Comparison of ENCODE assay signal across 11 mouse cellular contexts in genomic region chr5:107303350-107303861, GRCm38 (mm10). TPM values are rescaled to one million over a fixed set of nuclear protein-coding genes. Genes with fewer than 3 reads are reported as not detected.
DNase-seq lines count a peak whose midpoint lies in the region; ATAC-seq and TF ChIP-seq lines count a peak whose summit lies in the region.
"Had no signal": no experiment of that assay in that cellular context is flagged by ENCODE, and none has a peak within 500 bp of the region (broad histone marks: within the 10 kb centered on the region; RNA-seq: fewer than 3 reads in every experiment).

No protein-coding gene starts in this region.

- no peaks in the 10 kb centered on the region for H3K36me3 ChIP-seq in ES-E14 (ENCODE audit: control insufficient read depth, insufficient read depth, low read length, poor library complexity, severe bottlenecking)
- H3K36me3 ChIP-seq: forebrain, embryonic 10.5 days; limb, embryonic 15.5 days had no signal

- in situ Hi-C loops in ES-E14 (cut with MboI; ENCODE audit: low sequenced_read_pairs in 2 of 2, unreplicated experiment in 2 of 2), result loop anchor here (25.0 kb wide), 2 partner anchors 291 to 441 kb away; no protein-coding TSS in a partner anchor

- no peaks in the 10 kb centered on the region for H3K4me1 ChIP-seq in ES-E14 (ENCODE audit: control insufficient read depth in 2 of 2, insufficient read depth in 2 of 2, low read length in 2 of 2, poor library complexity in 1 of 2)

- no peaks in the 10 kb centered on the region for H3K9me3 ChIP-seq in ES-E14 (ENCODE audit: control insufficient read depth, insufficient read depth, low read depth, low read length)
- H3K9me3 ChIP-seq: forebrain, embryonic 10.5 days; limb, embryonic 15.5 days had no signal

- H3K9ac ChIP-seq in ES-E14 (ENCODE audit: insufficient read depth, low read depth, low read length, poor library complexity, severe bottlenecking), result no peak overlapping the region
- H3K9ac ChIP-seq: limb, embryonic 15.5 days had no signal

- no peak overlapping the region for H3K4me3 ChIP-seq in ES-E14 (ENCODE audit: insufficient read depth in 1 of 2, low read depth in 1 of 2, low read length in 2 of 2, poor library complexity in 1 of 2, severe bottlenecking in 1 of 2)
- no peak overlapping the region for H3K4me3 ChIP-seq in layer of hippocampus, adult 2 months
- H3K4me3 ChIP-seq: forebrain, embryonic 10.5 days; limb, embryonic 15.5 days had no signal

- ATAC-seq in megakaryocyte-erythroid progenitor cell, adult 5-6 weeks (replicated peaks; ENCODE audit: low FRiP score, low TSS enrichment, poor library complexity, severe bottlenecking), result peak; percentile 90

- peak; percentile 31 for DNase-seq in adrenal gland, postnatal 10 days
- DNase-seq in adrenal gland, adult 18-20 months (ENCODE audit: low spot score in 2 of 2), result no peak
- DNase-seq in ES-E14 (ENCODE audit: low read depth, low spot score), result no peak
- DNase-seq in induced T-regulatory cell, adult 2 months (ENCODE audit: low read depth), result peak; percentile 51
- no peak for DNase-seq in gastrocnemius, postnatal 10 days
- no peak for DNase-seq in layer of hippocampus, adult 2 months (ENCODE audit: low spot score in 2 of 2)
- no peak for DNase-seq in frontal cortex, postnatal 10 days (ENCODE audit: low spot score in 2 of 2)
- DNase-seq: adrenal gland, postnatal 36 days had no signal

- TF ChIP-seq CTCF in layer of hippocampus, adult 2 months (conservative IDR thresholded peaks at IDR 0.05), result no peak

- H3K27ac ChIP-seq in ES-E14 (ENCODE audit: insufficient read depth, low read depth, low read length, poor library complexity, severe bottlenecking), result no peak overlapping the region
- H3K27ac ChIP-seq in layer of hippocampus, adult 2 months, result no peak overlapping the region
- H3K27ac ChIP-seq: forebrain, embryonic 10.5 days; limb, embryonic 15.5 days had no signal

TF ChIP-seq in ES-E14, 5 proteins besides CTCF, POLR2A, EP300 and RAD21:
- TF ChIP-seq HCFC1 (IDR thresholded peaks at IDR 0.05; ENCODE audit: borderline replicate concordance, insufficient read depth, low read length) (no peak), MAFK (IDR thresholded peaks at IDR 0.05; ENCODE audit: insufficient read depth, low read depth, low read length) (peak; percentile 84), CHD2 (IDR thresholded peaks at IDR 0.05; ENCODE audit: low read depth, low read length) (no peak), ZNF384 (IDR thresholded peaks at IDR 0.05; ENCODE audit: low read depth, low read length) (no peak), ZC3H11A (IDR thresholded peaks at IDR 0.05; ENCODE audit: borderline replicate concordance, low read depth, low read length) (no peak)

RNA-seq across cellular contexts. Expression of gene Tgfbr3, which starts 14.0 kb away (rescaled TPM):
- total RNA-seq in adrenal gland, postnatal 10 days (2021), result 100 to 1,000 TPM; 125 to 160 TPM
- 100 to 1,000 TPM in 1 of 2 experiments, 10 to 100 TPM in 1; 91.0 to 172 TPM for total RNA-seq in adrenal gland, adult 18-20 months (2021)
- 1.8 and 3.1 TPM in 2 replicates for total RNA-seq in ES-E14 (2012; rRNA removed)
- 28.8 and 36.5 TPM in 2 replicates for total RNA-seq in megakaryocyte-erythroid progenitor cell, adult 5-6 weeks (2014; fragmentation: Nextera tagmentation)
- total RNA-seq in megakaryocyte-erythroid progenitor cell, adult 5-6 weeks (2017), result 25.6 and 35.5 TPM in 2 replicates
- total RNA-seq in gastrocnemius, postnatal 10 days (2021), result 10 to 100 TPM; 37.3 to 42.6 TPM
- 10 to 100 TPM; 19.8 to 21.4 TPM for total RNA-seq in layer of hippocampus, adult 2 months (2021)

RNA-seq across cellular contexts. Expression of gene Brdt, which starts 27.6 kb away (rescaled TPM):
- 1 to 10 TPM; 2.6 to 3.5 TPM for total RNA-seq in adrenal gland, postnatal 10 days (2021)
- 1 to 10 TPM; 2.1 to 2.5 TPM for total RNA-seq in adrenal gland, adult 18-20 months (2021)
- 0.21 and 2.2 TPM in 2 replicates for total RNA-seq in ES-E14 (2012; rRNA removed)
- total RNA-seq in megakaryocyte-erythroid progenitor cell, adult 5-6 weeks (2014; fragmentation: Nextera tagmentation), result 0.11 and 0.15 TPM in 2 replicates
- total RNA-seq in megakaryocyte-erythroid progenitor cell, adult 5-6 weeks (2017), result 0.85 TPM in 1 of 2 replicates, not detected in the other
- total RNA-seq in gastrocnemius, postnatal 10 days (2021), result 1 to 10 TPM; 4.3 to 4.4 TPM
- 10 to 100 TPM; 16.2 to 17.3 TPM for total RNA-seq in layer of hippocampus, adult 2 months (2021)

Comparison
In these comparisons a context has a peak if more than half of its experiments do, and no peak if none do; other contexts are left out.
1. DNase-seq: peak in adrenal gland, postnatal 10 days (single experiment) and induced T-regulatory cell, adult 2 months (single experiment); none in adrenal gland, adult 18-20 months (0 of 2), ES-E14 (single experiment), gastrocnemius, postnatal 10 days (single experiment), layer of hippocampus, adult 2 months (0 of 2) and frontal cortex, postnatal 10 days (0 of 2).